Mouse (Mus musculus): ENCODE results near the gene Siah3. TPM values are rescaled to one million over a fixed set of nuclear protein-coding genes. Genes with fewer than 3 reads are reported as not detected.

The Siah3 gene
- total and polyA plus RNA-seq, 2 experiments from 2014 or later = not detected

- H3K9me3 ChIP-seq (replicated peaks; ENCODE audit: control insufficient read depth, low read length) = 0 out of 2 replicates have a peak, but pooled peaks cover 3% of the 10 kb centered on the region
- no peak for DNase-seq (ENCODE audit: low spot score)
- H3K4me3 ChIP-seq (ENCODE audit: low read depth, low read length) = no peak overlapping the region
- no peak overlapping the region for H3K27ac ChIP-seq (ENCODE audit: low read depth)
- no peak overlapping the region for H3K4me2 ChIP-seq (ENCODE audit: low read depth, low read length)
- TF ChIP-seq CTCF (IDR thresholded peaks at IDR 0.05; ENCODE audit: low read depth) (no peak), EP300 (IDR thresholded peaks at IDR 0.05; ENCODE audit: low read depth) (no peak)
- no peaks in the 10 kb centered on the region for H3K36me3 ChIP-seq (replicated peaks; ENCODE audit: control insufficient read depth, insufficient read depth, low read length)
- H3K27me3 ChIP-seq (ENCODE audit: control insufficient read depth, insufficient read depth, low read length) = no peaks in the 10 kb centered on the region
- ATAC-seq (ENCODE audit: insufficient read depth, low read depth) = no peak
- no peak overlapping the region for H3K9ac ChIP-seq (replicated peaks; ENCODE audit: low read depth, low read length)
- WGBS = 71% methylated on average over 4 of the region's 4 CpGs
- H3K4me1 ChIP-seq (ENCODE audit: control insufficient read depth, insufficient read depth) = no peaks in the 10 kb centered on the region
These were observed 13.2 kb downstream of the Siah3 start for GRCm38 (mm10) chr14:75468941-75469340.

GRCm38 (mm10) chr14:75473061-75473930, 17.5 kb downstream of the Siah3 start:
- H3K9ac ChIP-seq (replicated peaks; ENCODE audit: low read depth, low read length) = no peak overlapping the region
- ATAC-seq (ENCODE audit: insufficient read depth, low read depth) = no peak
- 0 out of 2 replicates have a peak, but pooled peaks cover 3% of the 10 kb centered on the region for H3K9me3 ChIP-seq (replicated peaks; ENCODE audit: control insufficient read depth, low read length)
- no peak overlapping the region for H3K27ac ChIP-seq (ENCODE audit: low read depth)
- TF ChIP-seq EP300 (IDR thresholded peaks at IDR 0.05; ENCODE audit: low read depth) = no peak
- no peak for TF ChIP-seq CTCF (IDR thresholded peaks at IDR 0.05; ENCODE audit: low read depth)
- no peaks in the 10 kb centered on the region for H3K36me3 ChIP-seq (replicated peaks; ENCODE audit: control insufficient read depth, insufficient read depth, low read length)
- no peak for DNase-seq (ENCODE audit: low spot score)
- H3K4me3 ChIP-seq (ENCODE audit: low read depth, low read length) = no peak overlapping the region
- no peaks in the 10 kb centered on the region for H3K4me1 ChIP-seq (ENCODE audit: control insufficient read depth, insufficient read depth)
- no peaks in the 10 kb centered on the region for H3K27me3 ChIP-seq (ENCODE audit: control insufficient read depth, insufficient read depth, low read length)
- 63% methylated on average over 9 of the region's 9 CpGs for WGBS
- H3K4me2 ChIP-seq (ENCODE audit: low read depth, low read length) = no peak overlapping the region

GRCm38 (mm10) chr14:75475887-75476286, 20.1 kb downstream of the Siah3 start:
- no peaks in the 10 kb centered on the region for H3K27me3 ChIP-seq (ENCODE audit: control insufficient read depth, insufficient read depth, low read length)
- H3K27ac ChIP-seq (ENCODE audit: low read depth) = no peak overlapping the region
- H3K9ac ChIP-seq (replicated peaks; ENCODE audit: low read depth, low read length) = no peak overlapping the region
- no peak for ATAC-seq (ENCODE audit: insufficient read depth, low read depth)
- no peak overlapping the region for H3K4me2 ChIP-seq (ENCODE audit: low read depth, low read length)
- TF ChIP-seq CTCF (IDR thresholded peaks at IDR 0.05; ENCODE audit: low read depth) = no peak
- TF ChIP-seq EP300 (IDR thresholded peaks at IDR 0.05; ENCODE audit: low read depth) = no peak
- H3K4me1 ChIP-seq (ENCODE audit: control insufficient read depth, insufficient read depth) = no peaks in the 10 kb centered on the region
- WGBS = 64% methylated on average over 2 of the region's 2 CpGs
- DNase-seq (ENCODE audit: low spot score) = no peak
- H3K4me3 ChIP-seq (ENCODE audit: low read depth, low read length) = no peak overlapping the region
- no peaks in the 10 kb centered on the region for H3K36me3 ChIP-seq (replicated peaks; ENCODE audit: control insufficient read depth, insufficient read depth, low read length)
- H3K9me3 ChIP-seq (replicated peaks; ENCODE audit: control insufficient read depth, low read length) = no peaks in the 10 kb centered on the region

GRCm38 (mm10) chr14:75482231-75483175, 26.7 kb downstream of the Siah3 start:
- 74% methylated on average over 15 of the region's 15 CpGs for WGBS
- no peak overlapping the region for H3K4me3 ChIP-seq (ENCODE audit: low read depth, low read length)
- DNase-seq (ENCODE audit: low spot score) = no peak
- H3K27ac ChIP-seq (ENCODE audit: low read depth) = no peak overlapping the region
- no peak overlapping the region for H3K4me2 ChIP-seq (ENCODE audit: low read depth, low read length)
- H3K9ac ChIP-seq (replicated peaks; ENCODE audit: low read depth, low read length) = no peak overlapping the region
- H3K4me1 ChIP-seq (ENCODE audit: control insufficient read depth, insufficient read depth) = no peaks in the 10 kb centered on the region
- no peaks in the 10 kb centered on the region for H3K36me3 ChIP-seq (replicated peaks; ENCODE audit: control insufficient read depth, insufficient read depth, low read length)
- no peak for ATAC-seq (ENCODE audit: insufficient read depth, low read depth)
- H3K27me3 ChIP-seq (ENCODE audit: control insufficient read depth, insufficient read depth, low read length) = no peaks in the 10 kb centered on the region
- no peaks in the 10 kb centered on the region for H3K9me3 ChIP-seq (replicated peaks; ENCODE audit: control insufficient read depth, low read length)
- TF ChIP-seq CTCF (IDR thresholded peaks at IDR 0.05; ENCODE audit: low read depth) (no peak), EP300 (IDR thresholded peaks at IDR 0.05; ENCODE audit: low read depth) (no peak)

GRCm38 (mm10) chr14:75483176-75483546, 27.4 kb downstream of the Siah3 start:
- no peaks in the 10 kb centered on the region for H3K36me3 ChIP-seq (replicated peaks; ENCODE audit: control insufficient read depth, insufficient read depth, low read length)
- no peaks in the 10 kb centered on the region for H3K27me3 ChIP-seq (ENCODE audit: control insufficient read depth, insufficient read depth, low read length)
- H3K4me1 ChIP-seq (ENCODE audit: control insufficient read depth, insufficient read depth) = no peaks in the 10 kb centered on the region
- H3K4me3 ChIP-seq (ENCODE audit: low read depth, low read length) = no peak overlapping the region
- H3K4me2 ChIP-seq (ENCODE audit: low read depth, low read length) = no peak overlapping the region
- no peak overlapping the region for H3K27ac ChIP-seq (ENCODE audit: low read depth)
- WGBS = 87% methylated on average over 6 of the region's 6 CpGs
- no peaks in the 10 kb centered on the region for H3K9me3 ChIP-seq (replicated peaks; ENCODE audit: control insufficient read depth, low read length)
- DNase-seq (ENCODE audit: low spot score) (no peak), ATAC-seq (ENCODE audit: insufficient read depth, low read depth) (no peak)
- no peak for TF ChIP-seq CTCF (IDR thresholded peaks at IDR 0.05; ENCODE audit: low read depth)
- TF ChIP-seq EP300 (IDR thresholded peaks at IDR 0.05; ENCODE audit: low read depth) = no peak
- H3K9ac ChIP-seq (replicated peaks; ENCODE audit: low read depth, low read length) = no peak overlapping the region
